Mouse (Mus musculus): Measurements from ENCODE around the gene Cstf1. TPM values are rescaled to one million over a fixed set of nuclear protein-coding genes. Genes with fewer than 3 reads are reported as not detected.

Cstf1 gene
- 34.1 TPM for total RNA-seq (2023)

GRCm38 (mm10) chr2:172370411-172371223 is at the start of gene Cstf1, which contains the start of gene Aurka:
Gene Cstf1, plus strand, starts transcription at chr2:172370681.
Gene Aurka, minus strand, starts transcription at chr2:172370535.

GRCm38 (mm10) chr2:172345258-172345738 is 25.2 kb upstream of the Cstf1 start, which contains the start of gene Fam210b:
Gene Fam210b, plus strand, starts transcription at chr2:172345565.

GRCm38 (mm10) chr2:172393391-172394051 is 23.0 kb downstream of the Cstf1 start, which contains the start of gene Cass4:
Gene Cass4, plus strand, starts transcription at chr2:172393794.

Other genes starting within 250 kb of the Cstf1 start
- not detected for gene Mc3r, start 122.2 kb upstream of the Cstf1 start, total RNA-seq (2023)
- gene Fam210b, start 25.1 kb upstream of the Cstf1 start, total RNA-seq (2023): 9.6 TPM
- 8.7 TPM for gene Aurka, start 146 bp upstream of the Cstf1 start, total RNA-seq (2023)
- 1.4 TPM for gene Cass4, start 23.1 kb downstream of the Cstf1 start, total RNA-seq (2023)
- gene Rtf2, start 69.9 kb downstream of the Cstf1 start, total RNA-seq (2023): 74.8 TPM
- gene Gcnt7, start 87.9 kb downstream of the Cstf1 start, total RNA-seq (2023): not detected
- gene Fam209, start 101.8 kb downstream of the Cstf1 start, total RNA-seq (2023): 4.7 TPM
- gene Tfap2c, start 178.9 kb downstream of the Cstf1 start, total RNA-seq (2023): not detected